Mouse (Mus musculus): ENCODE results near the gene Nfasc. TPM values are rescaled to one million over a fixed set of nuclear protein-coding genes. Genes with fewer than 3 reads are reported as not detected.

The Nfasc gene
- not detected in 2 replicates for total RNA-seq (2015; ENCODE audit: low replicate concordance)
- total RNA-seq (2017; ENCODE audit: low replicate concordance), result 0.28 TPM in 1 of 2 replicates, not detected in the other

DNA sequence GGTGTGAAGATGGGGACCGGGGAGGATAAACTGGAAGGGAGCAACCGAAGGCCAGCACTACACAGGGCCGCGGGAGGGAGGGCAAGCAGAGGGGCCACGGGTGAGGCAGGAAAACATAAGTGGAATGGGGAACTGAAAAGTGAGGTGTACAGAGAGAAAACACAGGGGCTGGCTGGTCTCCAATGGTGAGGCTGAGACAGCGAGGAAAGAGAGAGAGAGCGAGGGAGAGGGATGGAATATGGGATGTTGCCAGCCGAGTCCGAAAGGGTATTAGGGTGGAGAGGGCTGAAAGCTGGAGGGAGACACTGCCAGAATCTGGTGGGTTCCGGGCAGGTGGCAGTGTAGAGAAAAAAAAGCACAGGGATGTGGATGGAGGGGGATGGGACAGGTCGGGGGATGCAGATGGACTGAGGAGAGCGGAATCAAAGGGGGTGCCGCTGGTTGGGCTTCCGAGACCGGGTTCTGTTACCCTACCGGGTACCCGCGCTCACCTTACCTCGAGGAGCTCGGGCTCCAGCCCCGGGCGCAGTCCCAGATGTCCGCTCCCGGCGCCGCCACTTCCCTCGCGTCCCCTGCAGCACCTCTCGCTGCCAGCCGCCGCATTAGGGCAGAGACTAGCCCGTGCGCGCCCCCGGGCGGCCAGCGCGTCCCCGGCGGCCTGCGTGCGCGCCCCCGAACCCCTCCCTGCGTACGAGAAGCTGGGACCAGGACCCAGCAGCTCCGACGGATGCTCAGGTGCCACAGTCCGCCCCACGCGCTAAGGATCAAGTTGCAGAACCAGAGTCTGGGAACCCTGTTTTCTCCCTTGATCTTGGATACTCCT lies at the start of gene Nfasc:
Gene Nfasc (minus strand): TSS at position 623 of the 823 bp plus-strand sequence.
- ATAC-seq (replicated peaks; ENCODE audit: low FRiP score, poor library complexity, severe bottlenecking), result no peak

DNA sequence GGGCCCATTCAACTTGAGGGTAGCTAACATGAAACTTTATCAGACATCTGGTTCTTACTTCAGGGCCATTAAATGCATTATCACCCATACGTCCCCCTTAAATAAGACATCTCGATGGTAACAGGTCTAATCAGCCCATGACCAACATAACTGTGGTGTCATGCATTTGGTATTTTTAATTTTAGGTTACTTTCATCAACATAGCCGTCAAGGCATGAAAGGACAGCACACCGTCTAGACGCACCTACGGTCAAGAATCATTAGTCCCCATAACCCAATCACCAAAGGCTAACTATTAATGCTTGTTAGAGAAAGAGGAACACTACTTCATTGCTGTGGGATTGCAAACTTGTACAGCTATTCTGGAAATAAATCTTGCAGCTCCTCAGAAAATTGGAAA lies 49.5 kb upstream of the Nfasc start:
- peak; percentile 95 for ATAC-seq (replicated peaks; ENCODE audit: low FRiP score, poor library complexity, severe bottlenecking)

DNA sequence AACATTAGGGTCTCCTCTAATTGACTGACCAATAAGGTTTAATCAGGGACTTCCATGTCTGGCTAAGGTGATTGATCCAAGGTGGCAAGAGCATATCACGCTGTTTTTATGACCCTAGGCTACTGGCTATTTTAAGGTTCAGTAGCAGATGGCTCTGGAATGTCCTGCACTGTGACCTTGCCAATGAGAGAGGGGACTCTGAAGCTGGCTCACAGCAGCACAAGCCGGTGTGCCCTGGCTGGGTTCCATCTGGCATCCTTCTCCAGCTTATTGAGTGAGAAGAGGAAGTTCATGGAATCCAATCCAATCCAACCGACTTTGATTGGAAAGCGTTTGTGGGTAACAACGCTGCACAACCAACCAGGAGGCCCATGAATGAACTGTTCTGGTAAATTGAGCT lies 45.3 kb upstream of the Nfasc start:
- ATAC-seq (replicated peaks; ENCODE audit: low FRiP score, poor library complexity, severe bottlenecking), result no peak

DNA sequence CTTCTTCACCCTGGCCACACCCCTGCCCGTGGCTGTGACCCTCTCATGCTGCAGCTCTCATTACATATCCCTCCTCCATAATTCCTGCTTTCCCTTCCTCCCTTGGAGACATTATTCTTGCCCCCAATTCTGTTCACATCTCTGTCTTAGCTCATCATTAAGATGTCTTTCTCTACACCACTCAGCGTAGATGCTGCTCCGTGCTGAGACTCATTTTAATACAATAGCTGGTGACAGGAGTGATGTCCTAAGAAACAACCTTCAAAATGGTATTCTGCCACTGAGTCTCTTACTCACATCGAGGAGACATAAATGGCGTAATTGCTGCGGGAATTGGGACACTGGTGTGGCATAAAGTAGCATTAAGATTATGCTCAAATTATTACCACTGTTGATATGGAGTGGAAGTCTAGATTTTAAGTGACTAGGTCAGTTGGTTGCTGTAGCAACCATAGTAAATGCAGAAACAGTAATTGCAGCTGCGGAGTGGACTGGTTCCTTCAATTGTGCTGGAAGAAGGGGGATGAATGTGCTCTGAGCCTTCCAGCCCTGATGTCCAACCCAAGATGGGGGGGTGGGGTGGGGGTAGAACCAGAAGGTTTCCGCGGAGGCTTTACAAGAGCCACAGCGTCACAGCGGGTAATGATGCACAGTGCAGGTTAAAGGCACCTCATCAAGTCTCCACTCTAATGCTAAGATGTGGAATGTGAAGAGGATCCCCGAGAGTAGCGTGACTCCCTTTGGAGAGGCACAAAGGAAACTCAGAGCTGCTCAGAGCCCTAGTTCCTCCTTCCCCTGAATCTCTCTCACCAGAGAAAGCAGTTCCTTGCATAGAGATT lies 40.2 kb upstream of the Nfasc start:
- ATAC-seq (replicated peaks; ENCODE audit: low FRiP score, poor library complexity, severe bottlenecking), result no peak

DNA sequence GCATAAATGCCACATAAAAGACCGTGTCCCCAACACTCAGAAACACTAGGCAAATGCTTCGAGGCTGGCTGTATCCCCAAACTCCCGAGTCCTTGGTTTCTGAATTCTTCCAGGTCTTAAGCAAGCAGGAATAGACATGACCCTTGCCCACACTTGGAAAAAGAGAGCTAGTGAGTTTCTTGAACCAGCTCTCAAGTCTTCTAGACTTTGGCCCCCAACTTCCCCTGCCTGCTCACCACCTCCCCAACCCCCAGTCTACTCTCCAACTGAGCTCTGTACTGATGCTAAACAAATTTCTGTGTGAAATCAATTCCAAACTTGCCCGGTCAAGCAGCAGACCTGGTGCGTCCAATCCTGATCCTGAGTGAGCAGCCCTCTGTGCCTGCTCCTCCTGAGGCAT lies 39.4 kb upstream of the Nfasc start:
- ATAC-seq (replicated peaks; ENCODE audit: low FRiP score, poor library complexity, severe bottlenecking), result no peak

DNA sequence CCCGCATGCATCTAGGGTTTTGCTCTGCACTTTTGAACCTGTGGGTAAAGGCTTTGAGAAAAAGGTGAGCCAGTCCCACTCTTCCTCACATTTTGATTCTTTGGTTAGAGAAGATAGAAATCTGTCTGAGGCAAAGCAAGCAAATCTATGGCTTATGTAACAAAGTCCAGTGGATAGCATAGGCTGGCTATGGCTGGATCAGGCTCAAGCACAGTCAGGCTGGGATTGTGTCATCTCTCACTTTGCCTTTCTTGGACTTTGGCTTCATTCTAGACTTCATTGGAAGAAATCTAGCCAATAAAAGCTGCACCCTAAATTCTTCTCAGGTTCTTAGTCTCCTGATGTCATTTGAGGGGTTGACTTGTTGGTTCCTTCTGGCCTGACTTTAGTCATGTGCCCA lies 38.7 kb upstream of the Nfasc start:
- ATAC-seq (replicated peaks; ENCODE audit: low FRiP score, poor library complexity, severe bottlenecking), result no peak

DNA sequence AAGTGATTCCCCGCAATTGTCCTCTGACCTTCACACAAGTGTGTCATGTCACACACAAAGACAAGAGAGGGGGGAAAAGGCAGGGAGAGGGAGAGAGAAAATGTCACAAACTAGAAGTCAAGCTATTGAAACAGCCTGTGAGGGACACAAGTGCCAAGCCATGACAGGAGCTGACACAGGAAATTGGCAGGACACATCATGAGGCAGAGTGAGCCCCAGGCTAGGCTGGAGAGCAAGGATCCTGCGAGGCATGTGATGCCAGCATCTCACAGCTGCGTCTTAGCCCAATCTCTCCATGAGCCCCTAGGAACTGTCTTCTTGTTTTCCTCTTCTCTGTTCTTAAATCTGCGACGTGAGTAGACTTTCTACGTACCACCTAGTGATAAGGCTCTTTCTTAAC lies 33.4 kb upstream of the Nfasc start:
- no peak for ATAC-seq (replicated peaks; ENCODE audit: low FRiP score, poor library complexity, severe bottlenecking)

DNA sequence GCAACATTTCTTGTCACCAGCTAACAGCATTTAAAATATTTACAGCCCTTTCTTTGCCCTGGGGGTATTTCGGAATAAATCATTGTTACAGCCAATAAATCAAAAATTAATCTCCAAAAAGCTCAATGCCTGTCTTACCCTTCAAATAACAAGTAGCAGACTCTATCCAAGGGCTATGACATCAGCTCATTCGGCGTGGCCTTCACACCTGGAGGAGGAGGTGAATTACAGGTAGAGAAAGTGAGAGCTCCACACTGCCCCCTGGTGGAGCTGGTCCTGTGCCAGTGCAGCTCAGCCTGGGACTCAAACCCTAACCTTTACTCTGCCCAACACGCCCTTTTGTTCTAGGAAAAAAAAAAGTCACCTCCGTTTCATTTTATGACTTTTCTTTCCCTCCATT lies 29.8 kb upstream of the Nfasc start:
- no peak for ATAC-seq (replicated peaks; ENCODE audit: low FRiP score, poor library complexity, severe bottlenecking)

DNA sequence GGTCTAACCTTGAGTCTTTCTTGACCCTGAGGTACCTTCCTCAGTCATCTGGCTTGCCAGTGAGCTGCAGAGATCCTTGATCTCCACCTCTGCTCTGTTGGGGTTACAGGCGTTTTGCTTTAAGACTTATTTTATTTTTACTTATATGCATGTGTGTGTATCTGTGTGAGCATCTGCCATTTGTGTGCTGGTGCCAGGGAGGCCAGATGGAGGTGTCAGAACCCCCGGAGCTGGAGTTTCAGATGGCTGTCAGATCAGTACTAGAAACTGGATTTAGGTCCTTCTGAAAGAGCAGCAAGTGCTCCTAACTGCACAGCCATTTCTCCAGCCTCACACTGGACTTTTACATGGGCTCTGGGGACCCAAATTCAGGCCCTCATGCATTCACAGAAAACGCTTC lies 28.0 kb upstream of the Nfasc start:
- no peak for ATAC-seq (replicated peaks; ENCODE audit: low FRiP score, poor library complexity, severe bottlenecking)

DNA sequence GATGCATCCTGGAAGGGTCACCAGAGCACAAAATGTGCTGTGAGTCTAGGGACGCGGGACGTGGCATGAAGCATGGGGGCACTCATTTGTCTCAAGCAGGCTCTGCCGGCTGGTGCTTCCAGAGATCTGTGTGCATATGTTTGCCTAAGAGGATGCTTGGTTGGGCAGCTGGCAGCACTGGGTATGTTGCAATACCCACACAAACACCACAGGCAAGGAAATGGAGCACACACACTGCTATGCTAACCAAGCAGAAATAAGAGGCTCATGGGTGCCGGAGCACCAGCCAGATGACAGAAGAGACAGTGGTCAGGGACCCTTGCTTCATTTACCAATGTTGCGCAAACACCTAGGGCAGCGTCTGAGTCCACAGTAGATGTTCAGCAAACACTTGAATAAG lies 25.8 kb upstream of the Nfasc start:
- no peak for ATAC-seq (replicated peaks; ENCODE audit: low FRiP score, poor library complexity, severe bottlenecking)

DNA sequence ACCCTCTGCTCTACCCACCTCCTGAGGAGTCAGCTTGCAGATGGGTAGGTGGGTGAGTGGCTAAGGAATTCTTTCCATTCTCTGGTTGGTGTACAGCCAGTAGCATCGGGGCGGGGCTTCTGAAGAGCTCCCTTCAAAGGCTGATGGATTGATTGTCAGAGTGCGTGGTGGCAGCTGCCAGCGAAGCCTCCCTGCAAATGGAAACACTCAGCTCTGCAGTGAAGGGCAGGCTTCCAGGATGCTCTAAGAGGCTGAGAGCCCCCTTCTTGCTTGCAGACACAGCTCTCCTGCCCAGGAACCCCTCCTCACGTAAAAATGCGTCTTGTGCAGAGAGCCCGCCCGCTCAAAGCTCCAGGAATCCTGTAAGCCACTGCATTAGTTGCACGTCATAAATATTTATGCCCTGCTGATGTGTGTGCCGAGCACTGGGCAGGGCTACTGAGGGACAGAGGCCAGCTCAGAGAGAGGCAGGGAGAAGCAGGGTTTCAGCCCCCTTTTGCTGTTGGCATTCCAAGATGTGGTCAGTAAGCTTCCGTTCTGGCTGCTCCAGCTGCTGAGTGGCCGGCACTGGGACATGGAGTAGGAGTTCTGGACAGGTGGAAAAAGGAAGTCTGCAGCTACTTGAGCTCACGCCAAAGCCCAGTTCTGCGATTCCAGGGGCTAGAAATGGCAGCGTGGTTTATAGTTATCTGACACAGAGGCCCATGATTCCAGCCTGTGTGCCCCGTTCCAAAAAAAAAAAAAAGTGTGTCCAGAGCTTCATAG lies 24.5 kb upstream of the Nfasc start:
- no peak for ATAC-seq (replicated peaks; ENCODE audit: low FRiP score, poor library complexity, severe bottlenecking)

DNA sequence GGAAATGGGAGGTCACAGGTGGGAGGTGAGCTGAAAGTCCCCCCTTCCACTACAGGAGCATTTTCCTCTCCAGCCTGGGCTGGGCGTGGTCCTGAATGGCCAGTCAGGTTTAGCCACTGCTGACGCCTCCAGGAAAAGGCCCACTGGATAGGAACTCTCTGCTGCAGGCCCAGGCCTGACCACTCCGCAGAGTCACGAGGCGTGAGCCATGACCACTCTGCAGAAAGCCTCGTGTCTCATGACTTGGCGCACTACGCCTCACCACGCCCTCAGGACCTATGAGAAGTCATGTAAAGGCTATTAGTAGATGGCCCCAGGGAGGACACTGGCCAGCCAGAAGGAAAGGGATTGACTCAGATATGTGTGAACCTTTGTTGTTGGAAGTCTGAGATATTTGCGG lies 23.6 kb upstream of the Nfasc start:
- no peak for ATAC-seq (replicated peaks; ENCODE audit: low FRiP score, poor library complexity, severe bottlenecking)

DNA sequence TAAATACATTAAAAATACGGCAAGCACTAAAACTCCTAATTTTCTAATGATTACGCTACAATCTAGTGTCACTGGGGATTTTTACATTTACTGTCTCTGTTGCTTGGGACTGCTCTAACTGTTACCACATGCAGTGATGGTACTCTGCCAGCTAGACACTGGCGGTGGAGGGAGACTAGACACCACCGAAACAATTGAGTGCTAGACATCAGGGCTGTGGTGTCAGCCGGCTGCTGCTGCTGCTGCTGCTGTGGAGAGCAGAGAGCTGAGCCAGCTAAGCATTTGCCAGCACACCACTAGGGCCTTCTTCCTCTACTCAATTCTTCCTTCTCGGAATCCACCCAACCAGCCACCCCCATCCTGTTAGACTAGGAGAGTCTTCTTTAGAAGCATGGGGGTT lies 17.8 kb upstream of the Nfasc start:
- no peak for ATAC-seq (replicated peaks; ENCODE audit: low FRiP score, poor library complexity, severe bottlenecking)

DNA sequence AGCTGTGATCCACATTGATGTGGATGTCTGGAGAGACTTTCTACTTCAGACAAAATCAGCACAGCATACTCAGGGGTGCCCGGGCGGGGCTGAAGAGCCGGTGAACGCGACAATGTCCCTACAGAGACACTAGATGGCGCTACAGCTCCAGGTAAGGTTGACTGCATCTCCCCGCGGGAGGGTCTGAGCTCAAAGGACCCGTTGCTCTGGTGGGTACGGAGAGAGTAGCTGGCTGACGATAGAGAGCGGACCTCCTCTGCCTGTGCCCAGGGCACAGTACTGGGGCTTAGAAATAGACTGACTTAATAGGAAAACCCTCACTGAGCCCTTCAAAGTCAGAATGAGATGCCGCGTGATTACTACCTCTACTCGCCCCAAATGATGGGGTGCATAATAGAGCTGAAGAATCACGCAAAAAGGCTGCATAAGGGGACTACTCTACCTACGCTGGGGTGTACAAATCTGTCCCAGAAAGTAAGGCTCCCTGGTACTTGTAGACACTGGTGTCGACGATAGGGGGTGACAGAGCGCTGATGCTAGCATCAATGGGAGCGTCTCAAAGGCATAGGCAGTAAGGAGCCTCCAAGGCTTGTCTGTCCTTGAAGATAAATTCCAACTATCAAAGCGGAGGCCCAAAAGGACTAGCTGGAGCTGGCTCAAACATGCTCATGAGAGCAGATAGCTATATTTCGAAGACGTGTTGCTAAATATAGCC lies 17.2 kb upstream of the Nfasc start:
- no peak for ATAC-seq (replicated peaks; ENCODE audit: low FRiP score, poor library complexity, severe bottlenecking)

DNA sequence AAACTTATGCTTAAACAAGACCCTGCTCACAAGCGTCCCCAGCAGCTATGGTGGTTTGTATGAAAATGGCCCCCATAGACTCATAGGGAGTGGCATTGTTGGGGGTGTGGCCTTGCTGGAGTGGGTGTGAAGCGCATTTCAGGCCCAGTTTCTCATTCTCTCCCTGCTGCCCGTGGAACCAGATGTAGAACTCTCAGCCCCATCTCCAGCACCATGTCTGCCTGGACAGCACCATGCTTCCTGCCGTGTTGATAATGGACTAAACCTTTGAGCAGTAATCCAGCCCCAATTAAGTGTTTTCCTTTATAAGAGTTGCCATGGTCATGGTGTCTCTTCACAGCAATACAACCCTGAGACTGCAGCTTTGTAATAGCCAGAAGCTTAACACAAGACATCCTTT lies 13.6 kb upstream of the Nfasc start:
- no peak for ATAC-seq (replicated peaks; ENCODE audit: low FRiP score, poor library complexity, severe bottlenecking)

DNA sequence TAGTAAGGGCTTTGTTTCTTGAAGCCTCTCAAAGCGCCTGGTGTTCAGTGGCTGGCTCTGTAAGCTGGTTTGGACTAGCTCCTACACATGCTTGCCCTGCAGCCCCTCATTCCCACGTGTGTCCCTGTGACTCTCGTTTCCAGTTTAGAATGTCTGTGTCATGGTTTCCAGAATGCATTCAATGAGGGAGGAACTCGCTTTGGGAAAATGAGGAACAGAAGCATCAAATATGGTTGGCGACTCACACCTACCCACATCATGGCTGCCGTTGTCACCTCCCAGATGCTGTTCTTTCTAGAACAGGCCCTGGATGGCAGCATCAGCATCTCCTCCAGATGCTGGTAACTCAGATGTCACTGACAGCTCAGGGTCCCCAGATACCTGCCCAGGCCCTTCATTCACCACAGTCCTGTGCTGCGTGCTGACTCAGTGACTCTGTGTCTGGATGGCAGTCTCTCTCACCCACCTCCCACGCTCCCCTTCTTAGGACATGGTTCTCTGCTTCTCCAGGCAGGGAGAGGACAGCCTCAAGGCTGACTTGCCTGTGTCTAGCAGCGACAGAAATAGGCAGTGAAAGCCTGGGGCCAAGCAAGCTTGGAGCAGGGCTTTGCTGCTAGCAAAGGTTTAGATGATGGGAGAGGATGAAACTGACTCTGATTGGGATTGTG lies 7.8 kb upstream of the Nfasc start:
- ATAC-seq (replicated peaks; ENCODE audit: low FRiP score, poor library complexity, severe bottlenecking), result no peak

DNA sequence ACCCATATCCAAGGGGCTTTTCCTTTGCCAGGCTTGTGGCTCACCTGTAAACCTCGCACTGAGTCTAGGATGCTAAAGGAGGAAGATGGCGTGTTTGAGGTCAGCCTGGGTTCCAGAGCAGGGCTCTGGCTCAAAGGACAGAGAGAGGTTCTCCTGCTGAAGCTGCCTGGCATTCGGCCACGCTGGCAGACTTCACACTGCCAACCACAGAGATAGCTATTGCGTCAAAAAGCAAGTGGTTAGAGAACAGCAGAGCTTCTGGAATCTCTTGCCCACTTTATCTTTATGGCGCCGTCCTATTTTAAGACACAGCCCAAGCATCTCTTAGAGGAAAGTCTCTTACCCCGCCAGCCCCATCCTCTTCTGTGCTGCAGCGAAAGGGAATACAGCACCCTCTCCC lies 4.7 kb upstream of the Nfasc start:
- no peak for ATAC-seq (replicated peaks; ENCODE audit: low FRiP score, poor library complexity, severe bottlenecking)

DNA sequence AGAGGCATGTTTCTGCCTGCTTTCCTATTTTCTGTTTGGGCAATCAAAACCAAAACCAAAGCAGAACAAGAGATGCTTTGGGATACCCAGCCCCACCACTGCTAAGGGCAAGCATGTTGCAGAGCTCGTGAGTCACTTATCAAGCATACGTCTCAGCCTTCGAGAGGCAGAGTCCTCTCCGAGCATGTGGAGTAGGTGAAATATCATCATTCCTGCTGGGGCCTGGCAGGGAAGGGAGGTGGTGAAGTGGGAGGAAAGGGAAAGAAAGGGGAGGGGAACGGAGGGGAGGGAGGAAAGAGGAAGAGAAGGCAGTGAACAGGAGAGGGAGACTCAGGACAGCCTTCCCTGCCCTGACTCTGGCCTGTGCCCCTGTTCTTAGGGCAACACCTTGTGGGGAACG lies 4.0 kb upstream of the Nfasc start:
- no peak for ATAC-seq (replicated peaks; ENCODE audit: low FRiP score, poor library complexity, severe bottlenecking)

DNA sequence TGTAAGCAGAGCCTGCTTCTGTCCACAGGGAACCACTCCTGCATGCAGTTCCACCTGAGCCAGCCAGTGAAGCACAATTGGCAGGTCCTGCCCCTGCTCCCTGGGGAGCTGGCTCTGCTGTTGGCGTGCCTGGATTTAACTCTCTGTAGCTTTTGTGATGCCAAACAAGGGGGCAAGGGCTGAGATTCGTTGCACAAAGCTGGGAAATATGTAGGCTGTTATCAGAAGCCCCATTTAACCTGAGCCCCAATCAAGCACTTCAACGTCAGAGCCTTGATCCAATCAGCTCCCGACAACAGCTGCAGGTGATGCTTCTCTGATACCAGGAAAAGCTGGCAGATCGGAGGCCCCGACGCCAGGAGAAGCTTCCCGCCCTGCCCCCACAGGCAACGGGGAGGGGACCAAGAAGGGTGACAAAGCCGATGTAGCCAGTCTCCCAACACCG lies 2.5 kb downstream of the Nfasc start:
- no peak for ATAC-seq (replicated peaks; ENCODE audit: low FRiP score, poor library complexity, severe bottlenecking)

Measured in erythroblast, adult 5-6 weeks (primary cell).